Mouse (Mus musculus) fibroblast of lung, adult 2 months (primary cell): ENCODE measurements around the gene Fgr.
A peak's percentile ranks its signal among the peaks of the same experiment; 100 is the strongest.

Source experiments
- DNase-seq: peaks from one replicate; pipeline ENCODE4 v3.0.0-alpha.2; 2011; ENCODE audit warnings: low read depth

The Fgr gene

GRCm38 (mm10) chr4:133014896-133015709 is 41.2 kb downstream of the Fgr start:
- no peak for DNase-seq

GRCm38 (mm10) chr4:133015710-133016651 is 42.1 kb downstream of the Fgr start:
- DNase-seq, result no peak

- DNase-seq, result no peak
Measured at GRCm38 (mm10) chr4:133016677-133017415, 43.0 kb downstream of the Fgr start.

- DNase-seq, result no peak
Measured at GRCm38 (mm10) chr4:133017597-133018262, 43.8 kb downstream of the Fgr start.

GRCm38 (mm10) chr4:133018263-133018798 is 44.4 kb downstream of the Fgr start:
- DNase-seq, result no peak

GRCm38 (mm10) chr4:133020721-133021120 is 46.8 kb downstream of the Fgr start:
- no peak for DNase-seq

- DNase-seq, result no peak
Measured at GRCm38 (mm10) chr4:133021181-133021671, 47.3 kb downstream of the Fgr start.

- DNase-seq, result no peak
Measured at GRCm38 (mm10) chr4:133022217-133022616, 48.3 kb downstream of the Fgr start.

- DNase-seq, result no peak
Measured at GRCm38 (mm10) chr4:133022954-133023635, 49.2 kb downstream of the Fgr start.

- no peak for DNase-seq
Measured at GRCm38 (mm10) chr4:133023636-133024035, 49.7 kb downstream of the Fgr start.

- no peak for DNase-seq
Measured at GRCm38 (mm10) chr4:133024404-133024803, 50.5 kb downstream of the Fgr start.

GRCm38 (mm10) chr4:133024969-133025685 is 51.2 kb downstream of the Fgr start:
- DNase-seq, result peak; percentile 75

GRCm38 (mm10) chr4:133026272-133026671 is 52.4 kb downstream of the Fgr start:
- DNase-seq, result no peak

- no peak for DNase-seq
Measured at GRCm38 (mm10) chr4:133026826-133027375, 53.0 kb downstream of the Fgr start.

- DNase-seq, result no peak
Measured at GRCm38 (mm10) chr4:133027721-133028120, 53.8 kb downstream of the Fgr start.

- no peak for DNase-seq
Measured at GRCm38 (mm10) chr4:133028193-133028592, 54.3 kb downstream of the Fgr start.

GRCm38 (mm10) chr4:133028875-133029274 is 55.0 kb downstream of the Fgr start:
- DNase-seq, result no peak

- no peak for DNase-seq
Measured at GRCm38 (mm10) chr4:133032410-133033095, 58.7 kb downstream of the Fgr start.

GRCm38 (mm10) chr4:133034478-133034877 is 60.6 kb downstream of the Fgr start:
- DNase-seq, result no peak
